Comparison of ENCODE assay signal across 7 mouse cellular contexts in genomic region chr7:16993651-16994399, GRCm38 (mm10). TPM values are rescaled to one million over a fixed set of nuclear protein-coding genes. Genes with fewer than 3 reads are reported as not detected.
DNase-seq lines count a peak whose midpoint lies in the region; ATAC-seq and TF ChIP-seq lines count a peak whose summit lies in the region.

No protein-coding gene starts in this region.

- peak; percentile 78 for DNase-seq in ZHBTc4 (ENCODE audit: low read depth, low spot score)
- peak; percentile 58 for DNase-seq in liver, postnatal 0 days
- no peak for DNase-seq in thymus, adult 18-20 months

- no peak for TF ChIP-seq EP300 in liver, postnatal 0 days (IDR thresholded peaks at IDR 0.05; ENCODE audit: low read depth)

- H3K36me3 ChIP-seq in intestine, embryonic 16.5 days (ENCODE audit: control insufficient read depth, insufficient read depth, low read length): peaks cover 4% of the 10 kb centered on the region
- no peaks in the 10 kb centered on the region for H3K36me3 ChIP-seq in liver, postnatal 0 days (replicated peaks; ENCODE audit: insufficient read depth, low read length)
- H3K36me3 ChIP-seq in neural tube, embryonic 13.5 days: no peaks in the 10 kb centered on the region

- H3K27ac ChIP-seq in cortical plate, adult 2 months (ENCODE audit: insufficient read depth, low read length): no peak overlapping the region
- peak overlapping the region; percentile 92 for H3K27ac ChIP-seq in intestine, embryonic 16.5 days (ENCODE audit: low read length)
- H3K27ac ChIP-seq in liver, postnatal 0 days (ENCODE audit: low read depth): peak overlapping the region; percentile 62
- H3K27ac ChIP-seq in neural tube, embryonic 13.5 days (replicated peaks): peak overlapping the region; percentile 15

- peak; percentile 85 for ATAC-seq in granulocyte monocyte progenitor cell, adult 5-6 weeks (replicated peaks; ENCODE audit: poor library complexity, severe bottlenecking)
- peak; percentile 85 for ATAC-seq in intestine, embryonic 16.5 days
- ATAC-seq in liver, postnatal 0 days: peak; percentile 72
- ATAC-seq in neural tube, embryonic 13.5 days (ENCODE audit: low read depth): peak; percentile 73

- H3K27me3 ChIP-seq in intestine, embryonic 16.5 days (replicated peaks; ENCODE audit: control insufficient read depth, insufficient read depth, low read length): no peaks in the 10 kb centered on the region
- no peaks in the 10 kb centered on the region for H3K27me3 ChIP-seq in liver, postnatal 0 days (ENCODE audit: insufficient read depth, low read length)
- H3K27me3 ChIP-seq in neural tube, embryonic 13.5 days: no peaks in the 10 kb centered on the region

- no peaks in the 10 kb centered on the region for H3K9me3 ChIP-seq in intestine, embryonic 16.5 days (ENCODE audit: control insufficient read depth, low read length)
- no peaks in the 10 kb centered on the region for H3K9me3 ChIP-seq in liver, postnatal 0 days (ENCODE audit: low read length)
- H3K9me3 ChIP-seq in neural tube, embryonic 13.5 days: no peaks in the 10 kb centered on the region

- TF ChIP-seq POLR2A in cortical plate, adult 2 months (IDR thresholded peaks at IDR 0.05; ENCODE audit: extremely low read depth, insufficient read depth, low read length): 0 out of 2 replicates have a peak, but pooled peaks have one; percentile 16

- 1% methylated on average over 27 of the region's 27 CpGs for WGBS in intestine, embryonic 16.5 days
- 1% methylated on average over 27 of the region's 27 CpGs for WGBS in liver, postnatal 0 days (ENCODE audit: insufficient replicate concordance)
- 6% methylated on average over 27 of the region's 27 CpGs for WGBS in neural tube, embryonic 13.5 days

- peak overlapping the region; percentile 85 for H3K9ac ChIP-seq in intestine, embryonic 16.5 days (ENCODE audit: low read depth, low read length)
- H3K9ac ChIP-seq in liver, postnatal 0 days (replicated peaks): peak overlapping the region; percentile 65
- peak overlapping the region; percentile 68 for H3K9ac ChIP-seq in neural tube, embryonic 13.5 days

- peak overlapping the region; percentile 28 for H3K4me3 ChIP-seq in cortical plate, adult 2 months (ENCODE audit: insufficient read depth, low read length)
- H3K4me3 ChIP-seq in intestine, embryonic 16.5 days (ENCODE audit: low read length): peak overlapping the region; percentile 74
- H3K4me3 ChIP-seq in liver, postnatal 0 days (ENCODE audit: low read depth, low read length): peak overlapping the region; percentile 52
- H3K4me3 ChIP-seq in neural tube, embryonic 13.5 days: peak overlapping the region; percentile 43

- TF ChIP-seq CTCF in cortical plate, adult 2 months (IDR thresholded peaks at IDR 0.05; ENCODE audit: extremely low read depth, insufficient read depth, low read length): no peak
- TF ChIP-seq CTCF in liver, postnatal 0 days (IDR thresholded peaks at IDR 0.05; ENCODE audit: low read depth): no peak

- H3K4me1 ChIP-seq in cortical plate, adult 2 months (ENCODE audit: control insufficient read depth, insufficient read depth, low read length): no peaks in the 10 kb centered on the region
- H3K4me1 ChIP-seq in intestine, embryonic 16.5 days (ENCODE audit: control insufficient read depth, insufficient read depth, low read length): peaks cover 52% of the 10 kb centered on the region
- H3K4me1 ChIP-seq in liver, postnatal 0 days (ENCODE audit: insufficient read depth): peaks cover 28% of the 10 kb centered on the region
- H3K4me1 ChIP-seq in neural tube, embryonic 13.5 days (replicated peaks): peaks cover 62% of the 10 kb centered on the region

- H3K4me2 ChIP-seq in intestine, embryonic 16.5 days (ENCODE audit: low read depth, low read length): peak overlapping the region; percentile 84
- H3K4me2 ChIP-seq in liver, postnatal 0 days (ENCODE audit: low read depth, low read length): peak overlapping the region; percentile 79
- peak overlapping the region; percentile 53 for H3K4me2 ChIP-seq in neural tube, embryonic 13.5 days

RNA-seq across cellular contexts. Expression of gene Ccdc8, which starts 1.3 kb away (rescaled TPM):
- polyA plus RNA-seq in cortical plate, adult 2 months (2012; rRNA removed): 1.8 and 1.9 TPM in 2 replicates
- 4.6 and 4.9 TPM in 2 replicates for total RNA-seq in granulocyte monocyte progenitor cell, adult 5-6 weeks (2014; fragmentation: Nextera tagmentation)
- 4.8 and 6.5 TPM in 2 replicates for total RNA-seq in granulocyte monocyte progenitor cell, adult 5-6 weeks (2017)
- polyA plus RNA-seq in intestine, embryonic 16.5 days (2015; fragmentation: Nextera tagmentation; extraction: Ambion mirVana): 32.6 and 35.6 TPM in 2 replicates
- 1.1 and 1.3 TPM in 2 replicates for polyA plus RNA-seq in liver, postnatal 0 days (2015; fragmentation: Nextera tagmentation; extraction: Ambion mirVana)
- polyA plus RNA-seq in neural tube, embryonic 13.5 days (2015; fragmentation: Nextera tagmentation; extraction: Ambion mirVana): 6.6 and 7.6 TPM in 2 replicates

RNA-seq across cellular contexts. Expression of gene Gm42372, which starts 10.9 kb away (rescaled TPM):
- polyA plus RNA-seq in cortical plate, adult 2 months (2012; rRNA removed): 38.9 and 42.5 TPM in 2 replicates
- total RNA-seq in granulocyte monocyte progenitor cell, adult 5-6 weeks (2014; fragmentation: Nextera tagmentation): 0.09 TPM in 1 of 2 replicates, not detected in the other
- total RNA-seq in granulocyte monocyte progenitor cell, adult 5-6 weeks (2017): 0.04 TPM in 1 of 2 replicates, not detected in the other
- polyA plus RNA-seq in intestine, embryonic 16.5 days (2015; fragmentation: Nextera tagmentation; extraction: Ambion mirVana): 0.23 and 0.32 TPM in 2 replicates
- polyA plus RNA-seq in liver, postnatal 0 days (2015; fragmentation: Nextera tagmentation; extraction: Ambion mirVana): not detected in 2 replicates
- polyA plus RNA-seq in neural tube, embryonic 13.5 days (2015; fragmentation: Nextera tagmentation; extraction: Ambion mirVana): 3.3 and 3.5 TPM in 2 replicates

RNA-seq across cellular contexts. Expression of gene Ppp5c, which starts 33.9 kb away (rescaled TPM):
- 263 and 268 TPM in 2 replicates for polyA plus RNA-seq in cortical plate, adult 2 months (2012; rRNA removed)
- 96.2 and 123 TPM in 2 replicates for total RNA-seq in granulocyte monocyte progenitor cell, adult 5-6 weeks (2014; fragmentation: Nextera tagmentation)
- total RNA-seq in granulocyte monocyte progenitor cell, adult 5-6 weeks (2017): 81.0 and 89.8 TPM in 2 replicates
- 83.7 and 88.3 TPM in 2 replicates for polyA plus RNA-seq in intestine, embryonic 16.5 days (2015; fragmentation: Nextera tagmentation; extraction: Ambion mirVana)
- 26.9 and 32.1 TPM in 2 replicates for polyA plus RNA-seq in liver, postnatal 0 days (2015; fragmentation: Nextera tagmentation; extraction: Ambion mirVana)
- 116 and 127 TPM in 2 replicates for polyA plus RNA-seq in neural tube, embryonic 13.5 days (2015; fragmentation: Nextera tagmentation; extraction: Ambion mirVana)

RNA-seq across cellular contexts. Expression of gene Pnmal1, which starts 34.3 kb away (rescaled TPM):
- 60.2 and 64.8 TPM in 2 replicates for polyA plus RNA-seq in cortical plate, adult 2 months (2012; rRNA removed)
- total RNA-seq in granulocyte monocyte progenitor cell, adult 5-6 weeks (2014; fragmentation: Nextera tagmentation): not detected in 2 replicates
- not detected in 2 replicates for total RNA-seq in granulocyte monocyte progenitor cell, adult 5-6 weeks (2017)
- 2.7 and 2.9 TPM in 2 replicates for polyA plus RNA-seq in intestine, embryonic 16.5 days (2015; fragmentation: Nextera tagmentation; extraction: Ambion mirVana)
- polyA plus RNA-seq in liver, postnatal 0 days (2015; fragmentation: Nextera tagmentation; extraction: Ambion mirVana): 0.02 and 0.04 TPM in 2 replicates
- polyA plus RNA-seq in neural tube, embryonic 13.5 days (2015; fragmentation: Nextera tagmentation; extraction: Ambion mirVana): 37.6 and 39.7 TPM in 2 replicates

RNA-seq across cellular contexts. Expression of gene Pnmal2, which starts 49.3 kb away (rescaled TPM):
- 89.8 and 103 TPM in 2 replicates for polyA plus RNA-seq in cortical plate, adult 2 months (2012; rRNA removed)
- total RNA-seq in granulocyte monocyte progenitor cell, adult 5-6 weeks (2014; fragmentation: Nextera tagmentation): not detected in 2 replicates
- total RNA-seq in granulocyte monocyte progenitor cell, adult 5-6 weeks (2017): 0.04 TPM in 1 of 2 replicates, not detected in the other
- polyA plus RNA-seq in intestine, embryonic 16.5 days (2015; fragmentation: Nextera tagmentation; extraction: Ambion mirVana): 4.9 and 5.4 TPM in 2 replicates
- 0.06 and 0.09 TPM in 2 replicates for polyA plus RNA-seq in liver, postnatal 0 days (2015; fragmentation: Nextera tagmentation; extraction: Ambion mirVana)
- polyA plus RNA-seq in neural tube, embryonic 13.5 days (2015; fragmentation: Nextera tagmentation; extraction: Ambion mirVana): 76.2 and 82.4 TPM in 2 replicates

Comparison
In these comparisons a context has a peak if more than half of its experiments do, and no peak if none do; other contexts are left out.
1. DNase-seq: peak in ZHBTc4 (single experiment) and liver, postnatal 0 days (single experiment); none in thymus, adult 18-20 months (0 of 2).
2. Peak in every context shown above with its lines, with median percentiles within 50 percentile points of each other: H3K4me3 ChIP-seq, ATAC-seq, H3K4me2 ChIP-seq and H3K9ac ChIP-seq.